Mouse (Mus musculus): Measurements from ENCODE around the gene Pacs1. TPM values are rescaled to one million over a fixed set of nuclear protein-coding genes. Genes with fewer than 3 reads are reported as not detected.

Pacs1 gene
- 6.6 and 7.4 TPM in 2 replicates for polyA plus RNA-seq (2015; fragmentation: Nextera tagmentation; extraction: Ambion mirVana)

GRCm38 (mm10) chr19:5272801-5273733 lies at the start of gene Pacs1:
Pacs1 (minus strand) TSS chr19:5273119.

GRCm38 (mm10) chr19:5297903-5298800 lies 25.2 kb upstream of the Pacs1 start, which contains the start of gene Gal3st3:
Gal3st3 (plus strand) TSS chr19:5298331.

GRCm38 (mm10) chr19:5294972-5295735 lies 22.2 kb upstream of the Pacs1 start, which contains the start of gene Sf3b2:
Sf3b2 (minus strand) TSS chr19:5295455.

GRCm38 (mm10) chr19:5118384-5118698 lies 154.6 kb downstream of the Pacs1 start, which contains the start of gene Klc2:
Klc2 (minus strand) TSS chr19:5118560.

GRCm38 (mm10) chr19:5106731-5107191 lies 166.2 kb downstream of the Pacs1 start, which contains the start of gene Rab1b:
Rab1b (minus strand) TSS chr19:5107072.

GRCm38 (mm10) chr19:5098363-5099143 lies 174.4 kb downstream of the Pacs1 start, which contains the start of gene Cnih2:
Cnih2 (minus strand) TSS chr19:5098521.

GRCm38 (mm10) chr19:5087884-5088728 lies 184.8 kb downstream of the Pacs1 start, which contains the start of gene Yif1a:
Yif1a (plus strand) TSS chr19:5088538.

GRCm38 (mm10) chr19:5085145-5085863 lies 187.6 kb downstream of the Pacs1 start, which contains the start of gene Tmem151a:
Tmem151a (minus strand) TSS chr19:5085531.

Small RNA genes lying within 50 kb of the gene (microRNA-seq; reads per million reads assigned to microRNA genes)
- gene Gm27468, result 0 reads per million in 2 experiments

Other genes with a start within 250 kb of the Pacs1 start
- gene Slc29a2, start 249.3 kb downstream of the Pacs1 start, polyA plus RNA-seq (2015; fragmentation: Nextera tagmentation; extraction: Ambion mirVana), result 5.1 and 6.5 TPM in 2 replicates
- 30.5 and 36.4 TPM in 2 replicates for gene B4gat1, start 234.3 kb downstream of the Pacs1 start, polyA plus RNA-seq (2015; fragmentation: Nextera tagmentation; extraction: Ambion mirVana)
- 0.21 and 2.1 TPM in 2 replicates for gene AC124502.3, start 234.2 kb downstream of the Pacs1 start, polyA plus RNA-seq (2015; fragmentation: Nextera tagmentation; extraction: Ambion mirVana)
- gene Brms1, start 231.8 kb downstream of the Pacs1 start, polyA plus RNA-seq (2015; fragmentation: Nextera tagmentation; extraction: Ambion mirVana), result 16.9 and 21.0 TPM in 2 replicates
- gene Rin1, start 222.6 kb downstream of the Pacs1 start, polyA plus RNA-seq (2015; fragmentation: Nextera tagmentation; extraction: Ambion mirVana), result 1.6 and 1.7 TPM in 2 replicates
- gene Cd248, start 205.0 kb downstream of the Pacs1 start, polyA plus RNA-seq (2015; fragmentation: Nextera tagmentation; extraction: Ambion mirVana), result 37.7 and 59.2 TPM in 2 replicates
- gene Tmem151a, start 187.6 kb downstream of the Pacs1 start, polyA plus RNA-seq (2015; fragmentation: Nextera tagmentation; extraction: Ambion mirVana), result 0.34 and 0.72 TPM in 2 replicates
- 95.0 and 101 TPM in 2 replicates for gene Yif1a, start 184.6 kb downstream of the Pacs1 start, polyA plus RNA-seq (2015; fragmentation: Nextera tagmentation; extraction: Ambion mirVana)
- 0.88 and 0.91 TPM in 2 replicates for gene Cnih2, start 174.6 kb downstream of the Pacs1 start, polyA plus RNA-seq (2015; fragmentation: Nextera tagmentation; extraction: Ambion mirVana)
- gene Rab1b, start 166.0 kb downstream of the Pacs1 start, polyA plus RNA-seq (2015; fragmentation: Nextera tagmentation; extraction: Ambion mirVana), result 174 and 198 TPM in 2 replicates
- gene Klc2, start 154.6 kb downstream of the Pacs1 start, polyA plus RNA-seq (2015; fragmentation: Nextera tagmentation; extraction: Ambion mirVana), result 11.7 and 12.5 TPM in 2 replicates
- 128 and 129 TPM in 2 replicates for gene Sf3b2, start 22.3 kb upstream of the Pacs1 start, polyA plus RNA-seq (2015; fragmentation: Nextera tagmentation; extraction: Ambion mirVana)
- 0.45 and 0.57 TPM in 2 replicates for gene Gal3st3, start 25.2 kb upstream of the Pacs1 start, polyA plus RNA-seq (2015; fragmentation: Nextera tagmentation; extraction: Ambion mirVana)
- gene Catsper1, start 62.6 kb upstream of the Pacs1 start, polyA plus RNA-seq (2015; fragmentation: Nextera tagmentation; extraction: Ambion mirVana), result not detected in 2 replicates
- 4.5 and 13.1 TPM in 2 replicates for gene Cst6, start 76.5 kb upstream of the Pacs1 start, polyA plus RNA-seq (2015; fragmentation: Nextera tagmentation; extraction: Ambion mirVana)
- 21.4 and 25.3 TPM in 2 replicates for gene Eif1ad, start 93.6 kb upstream of the Pacs1 start, polyA plus RNA-seq (2015; fragmentation: Nextera tagmentation; extraction: Ambion mirVana)
- gene Banf1, start 94.0 kb upstream of the Pacs1 start, polyA plus RNA-seq (2015; fragmentation: Nextera tagmentation; extraction: Ambion mirVana), result 216 and 231 TPM in 2 replicates
- gene Sart1, start 115.6 kb upstream of the Pacs1 start, polyA plus RNA-seq (2015; fragmentation: Nextera tagmentation; extraction: Ambion mirVana), result 22.0 and 29.6 TPM in 2 replicates
- 0.13 TPM in 1 of 2 replicates, not detected in the other for gene Tsga10ip, start 129.4 kb upstream of the Pacs1 start, polyA plus RNA-seq (2015; fragmentation: Nextera tagmentation; extraction: Ambion mirVana)
- gene Drap1, start 151.9 kb upstream of the Pacs1 start, polyA plus RNA-seq (2015; fragmentation: Nextera tagmentation; extraction: Ambion mirVana), result 361 and 364 TPM in 2 replicates
- 46.1 and 48.8 TPM in 2 replicates for gene AI837181, start 152.0 kb upstream of the Pacs1 start, polyA plus RNA-seq (2015; fragmentation: Nextera tagmentation; extraction: Ambion mirVana)
- gene Fosl1, start 174.4 kb upstream of the Pacs1 start, polyA plus RNA-seq (2015; fragmentation: Nextera tagmentation; extraction: Ambion mirVana), result not detected in 2 replicates
- gene Ccdc85b, start 184.8 kb upstream of the Pacs1 start, polyA plus RNA-seq (2015; fragmentation: Nextera tagmentation; extraction: Ambion mirVana), result 6.8 and 8.5 TPM in 2 replicates
- 59.8 and 61.8 TPM in 2 replicates for gene Fibp, start 187.5 kb upstream of the Pacs1 start, polyA plus RNA-seq (2015; fragmentation: Nextera tagmentation; extraction: Ambion mirVana)
- gene Ctsw, start 195.4 kb upstream of the Pacs1 start, polyA plus RNA-seq (2015; fragmentation: Nextera tagmentation; extraction: Ambion mirVana), result 0.15 and 0.55 TPM in 2 replicates
- 53.2 and 70.8 TPM in 2 replicates for gene Efemp2, start 200.8 kb upstream of the Pacs1 start, polyA plus RNA-seq (2015; fragmentation: Nextera tagmentation; extraction: Ambion mirVana)
- gene Mus81, start 215.3 kb upstream of the Pacs1 start, polyA plus RNA-seq (2015; fragmentation: Nextera tagmentation; extraction: Ambion mirVana), result 29.2 and 31.8 TPM in 2 replicates
- gene Cfl1, start 217.3 kb upstream of the Pacs1 start, polyA plus RNA-seq (2015; fragmentation: Nextera tagmentation; extraction: Ambion mirVana), result 666 and 916 TPM in 2 replicates
- 0.14 TPM in 1 of 2 replicates, not detected in the other for gene 1700020D05Rik, start 230.7 kb upstream of the Pacs1 start, polyA plus RNA-seq (2015; fragmentation: Nextera tagmentation; extraction: Ambion mirVana)
- 6.4 and 8.5 TPM in 2 replicates for gene Snx32, start 237.4 kb upstream of the Pacs1 start, polyA plus RNA-seq (2015; fragmentation: Nextera tagmentation; extraction: Ambion mirVana)

All from skeletal muscle tissue, postnatal 0 days (tissue).